Mouse (Mus musculus) embryonic fibroblast, embryonic 13.5 days (primary cell): ENCODE results near the gene Olfr125.

ENCODE experiments used
- CTCF ChIP-seq: IDR thresholded peaks from 2 replicates; pipeline ENCODE4 v1.5.1; 2011; ENCODE audit warnings: mild to moderate bottlenecking, control low read depth, low read length, moderate library complexity, borderline replicate concordance; ENCODE audit not compliant: insufficient read depth
- POLR2A ChIP-seq: IDR thresholded peaks from 2 replicates; pipeline ENCODE4 v1.6.1; 2011; ENCODE audit warnings: low read depth, mild to moderate bottlenecking, control low read depth, low read length, moderate library complexity

- TF ChIP-seq CTCF (no peak), POLR2A (no peak)
Observed at GRCm38 (mm10) chr17:37799588-37799987, 33.2 kb upstream of the Olfr125 start, which contains the start of gene Olfr124.
